Mouse (Mus musculus): ENCODE data around the gene Gm10471. TPM values are rescaled to one million over a fixed set of nuclear protein-coding genes. Genes with fewer than 3 reads are reported as not detected.

Gm10471 gene
- total and polyA plus RNA-seq, 3 experiments: not detected

Other genes with a start within 250 kb of the Gm10471 start
- gene Gm21663, start 146.9 kb downstream of the Gm10471 start, total RNA-seq (2012; rRNA removed): not detected in 2 replicates
- gene Gm21663, start 146.9 kb downstream of the Gm10471 start, total RNA-seq (2014; rRNA removed): not detected in 2 replicates
- gene Gm21663, start 146.9 kb downstream of the Gm10471 start, polyA plus RNA-seq (2012; ENCODE audit: insufficient read length, low read depth): not detected in 2 replicates
- not detected in 2 replicates for gene Gm21671, start 134.9 kb downstream of the Gm10471 start, total RNA-seq (2012; rRNA removed)
- not detected in 2 replicates for gene Gm21671, start 134.9 kb downstream of the Gm10471 start, total RNA-seq (2014; rRNA removed)
- not detected in 2 replicates for gene Gm21671, start 134.9 kb downstream of the Gm10471 start, polyA plus RNA-seq (2012; ENCODE audit: insufficient read length, low read depth)
- gene Gm21680, start 116.6 kb downstream of the Gm10471 start, total RNA-seq (2012; rRNA removed): not detected in 2 replicates
- gene Gm21680, start 116.6 kb downstream of the Gm10471 start, total RNA-seq (2014; rRNA removed): not detected in 2 replicates
- gene Gm21680, start 116.6 kb downstream of the Gm10471 start, polyA plus RNA-seq (2012; ENCODE audit: insufficient read length, low read depth): not detected in 2 replicates
- gene Gm21698, start 100.6 kb downstream of the Gm10471 start, total RNA-seq (2012; rRNA removed): not detected in 2 replicates
- not detected in 2 replicates for gene Gm21698, start 100.6 kb downstream of the Gm10471 start, total RNA-seq (2014; rRNA removed)
- not detected in 2 replicates for gene Gm21698, start 100.6 kb downstream of the Gm10471 start, polyA plus RNA-seq (2012; ENCODE audit: insufficient read length, low read depth)
- not detected in 2 replicates for gene Gm1979, start 84.5 kb downstream of the Gm10471 start, total RNA-seq (2012; rRNA removed)
- gene Gm1979, start 84.5 kb downstream of the Gm10471 start, total RNA-seq (2014; rRNA removed): not detected in 2 replicates
- gene Gm1979, start 84.5 kb downstream of the Gm10471 start, polyA plus RNA-seq (2012; ENCODE audit: insufficient read length, low read depth): not detected in 2 replicates
- not detected in 2 replicates for gene Gm5862, start 66.4 kb downstream of the Gm10471 start, total RNA-seq (2012; rRNA removed)
- gene Gm5862, start 66.4 kb downstream of the Gm10471 start, total RNA-seq (2014; rRNA removed): not detected in 2 replicates
- gene Gm5862, start 66.4 kb downstream of the Gm10471 start, polyA plus RNA-seq (2012; ENCODE audit: insufficient read length, low read depth): not detected in 2 replicates
- not detected in 2 replicates for gene Speer4a, start 49.7 kb downstream of the Gm10471 start, total RNA-seq (2012; rRNA removed)
- not detected in 2 replicates for gene Speer4a, start 49.7 kb downstream of the Gm10471 start, total RNA-seq (2014; rRNA removed)
- not detected in 2 replicates for gene Speer4a, start 49.7 kb downstream of the Gm10471 start, polyA plus RNA-seq (2012; ENCODE audit: insufficient read length, low read depth)
- gene Gm7347, start 30.7 kb downstream of the Gm10471 start, total RNA-seq (2012; rRNA removed): not detected in 2 replicates
- gene Gm7347, start 30.7 kb downstream of the Gm10471 start, total RNA-seq (2014; rRNA removed): not detected in 2 replicates
- not detected in 2 replicates for gene Gm7347, start 30.7 kb downstream of the Gm10471 start, polyA plus RNA-seq (2012; ENCODE audit: insufficient read length, low read depth)
- gene 5031410I06Rik, start 16.1 kb upstream of the Gm10471 start, total RNA-seq (2012; rRNA removed): not detected in 2 replicates
- not detected in 2 replicates for gene 5031410I06Rik, start 16.1 kb upstream of the Gm10471 start, total RNA-seq (2014; rRNA removed)
- not detected in 2 replicates for gene 5031410I06Rik, start 16.1 kb upstream of the Gm10471 start, polyA plus RNA-seq (2012; ENCODE audit: insufficient read length, low read depth)
- gene Gm10220, start 32.1 kb upstream of the Gm10471 start, total RNA-seq (2012; rRNA removed): not detected in 2 replicates
- not detected in 2 replicates for gene Gm10220, start 32.1 kb upstream of the Gm10471 start, total RNA-seq (2014; rRNA removed)
- gene Gm10220, start 32.1 kb upstream of the Gm10471 start, polyA plus RNA-seq (2012; ENCODE audit: insufficient read length, low read depth): not detected in 2 replicates
- gene Gm7361, start 168.4 kb upstream of the Gm10471 start, total RNA-seq (2012; rRNA removed): not detected in 2 replicates
- not detected in 2 replicates for gene Gm7361, start 168.4 kb upstream of the Gm10471 start, total RNA-seq (2014; rRNA removed)
- not detected in 2 replicates for gene Gm7361, start 168.4 kb upstream of the Gm10471 start, polyA plus RNA-seq (2012; ENCODE audit: insufficient read length, low read depth)